Mouse (Mus musculus): ENCODE measurements around the gene Lingo3. TPM values are rescaled to one million over a fixed set of nuclear protein-coding genes. Genes with fewer than 3 reads are reported as not detected.
A peak's percentile ranks its signal among the peaks of the same experiment; 100 is the strongest.

The Lingo3 gene
- total RNA-seq (2021) = 3.5 and 5.1 TPM in 2 replicates
- long read RNA-seq, transcript Lingo3-201 (2 exons, 3,439 nt) = major isoform, 8 of 12 reads
- long read RNA-seq, partial matches to known transcripts = 0 of 12 reads
- long read RNA-seq, other reads (novel, unspliced or antisense) = 4 of 12 reads

GRCm38 (mm10) chr10:80843931-80844547, at the start of gene Lingo3:
Lingo3 (minus strand) TSS chr10:80844039.
- peak; percentile 49 for DNase-seq

GRCm38 (mm10) chr10:80887181-80887580, 43.3 kb upstream of the Lingo3 start:
- peak; percentile 85 for DNase-seq

GRCm38 (mm10) chr10:80881301-80881700, 37.5 kb upstream of the Lingo3 start:
- peak; percentile 79 for DNase-seq

- DNase-seq = no peak
Observed at GRCm38 (mm10) chr10:80880901-80881300, 37.1 kb upstream of the Lingo3 start.

- DNase-seq = peak; percentile 75
Observed at GRCm38 (mm10) chr10:80880131-80880641, 36.3 kb upstream of the Lingo3 start.

GRCm38 (mm10) chr10:80876594-80876993, 32.8 kb upstream of the Lingo3 start:
- DNase-seq = no peak

- peak; percentile 47 for DNase-seq
Observed at GRCm38 (mm10) chr10:80876028-80876427, 32.2 kb upstream of the Lingo3 start.

- DNase-seq = no peak
Observed at GRCm38 (mm10) chr10:80874035-80874434, 30.2 kb upstream of the Lingo3 start.

GRCm38 (mm10) chr10:80871581-80871980, 27.7 kb upstream of the Lingo3 start, which contains the start of gene Tmprss9:
Tmprss9 (plus strand) TSS chr10:80871848.
- no peak for DNase-seq

- DNase-seq = no peak
Observed at GRCm38 (mm10) chr10:80870993-80871392, 27.2 kb upstream of the Lingo3 start.

GRCm38 (mm10) chr10:80864446-80864845, 20.6 kb upstream of the Lingo3 start:
- DNase-seq = no peak

GRCm38 (mm10) chr10:80862305-80862704, 18.5 kb upstream of the Lingo3 start:
- DNase-seq = no peak

- DNase-seq = no peak
Observed at GRCm38 (mm10) chr10:80858350-80858935, 14.6 kb upstream of the Lingo3 start.

GRCm38 (mm10) chr10:80857848-80858247, 14.0 kb upstream of the Lingo3 start:
- DNase-seq = no peak

- no peak for DNase-seq
Observed at GRCm38 (mm10) chr10:80857386-80857785, 13.5 kb upstream of the Lingo3 start.

- no peak for DNase-seq
Observed at GRCm38 (mm10) chr10:80856908-80857307, 13.1 kb upstream of the Lingo3 start.

- no peak for DNase-seq
Observed at GRCm38 (mm10) chr10:80856267-80856666, 12.4 kb upstream of the Lingo3 start.

- DNase-seq = no peak
Observed at GRCm38 (mm10) chr10:80855749-80856073, 11.9 kb upstream of the Lingo3 start.

GRCm38 (mm10) chr10:80854913-80855748, 11.3 kb upstream of the Lingo3 start, which contains the start of the genes Lsm7 and Sppl2b:
Lsm7 (minus strand) TSS chr10:80855209.
Sppl2b (plus strand) TSS chr10:80855275.
- DNase-seq = peak; percentile 98

GRCm38 (mm10) chr10:80848571-80848970, 4.7 kb upstream of the Lingo3 start:
- DNase-seq = peak; percentile 42

- no peak for DNase-seq
Observed at GRCm38 (mm10) chr10:80845732-80846131, 1.9 kb upstream of the Lingo3 start.

GRCm38 (mm10) chr10:80845055-80845693, 1.3 kb upstream of the Lingo3 start:
- DNase-seq = no peak

Measured in adrenal gland, postnatal 25 days (tissue).